ENCODE assay signal across 14 mouse cellular contexts in the genomic region with DNA sequence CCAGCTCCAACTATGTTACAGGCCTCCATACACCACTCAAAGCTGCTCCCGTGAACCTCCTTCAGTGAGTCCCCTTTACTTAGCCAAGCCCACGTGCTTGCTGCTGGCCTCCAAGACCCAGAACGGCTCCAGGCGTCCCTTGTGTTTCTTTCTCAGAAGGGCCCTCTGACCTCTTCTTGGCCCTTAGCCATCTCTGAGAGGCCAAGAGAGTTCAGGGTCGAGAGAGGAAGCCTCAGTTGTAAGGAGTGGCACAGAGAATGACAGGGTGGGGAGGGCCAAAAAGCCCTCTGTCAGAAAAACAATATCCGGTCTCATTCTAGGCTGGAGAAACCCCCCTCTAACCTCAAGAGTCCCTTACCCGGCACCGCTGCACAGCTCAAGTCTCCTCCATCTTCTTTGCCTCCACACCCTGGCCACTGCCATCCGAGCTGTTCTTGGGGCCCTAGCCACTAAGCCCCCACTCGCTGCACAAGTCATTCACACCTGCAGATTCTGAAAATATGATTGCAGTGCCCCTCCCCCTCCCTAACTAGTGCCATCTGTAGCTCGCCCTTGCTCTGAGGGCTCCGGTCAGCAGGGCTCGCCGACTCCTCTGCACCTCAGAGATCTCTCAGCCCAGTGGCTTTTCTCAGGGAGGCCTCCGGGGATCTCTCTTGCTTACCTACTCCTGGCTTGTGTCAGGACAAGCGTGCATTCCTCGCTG.
DNase-seq lines count a peak whose midpoint lies in the region; ATAC-seq lines count a peak whose summit lies in the region.
"Had no signal": no experiment of that assay in that cellular context is flagged by ENCODE, and none has a peak within 500 bp of the region (broad histone marks: within the 10 kb centered on the region; RNA-seq: fewer than 3 reads in every experiment).

No protein-coding gene starts in this region.

- no peak overlapping the region for H3K4me3 ChIP-seq in hindbrain, embryonic 10.5 days
- no peak overlapping the region for H3K4me3 ChIP-seq in hindbrain, embryonic 14.5 days (replicated peaks; ENCODE audit: low read length)
- H3K4me3 ChIP-seq in embryonic facial prominence, embryonic 10.5 days, result no peak overlapping the region
- peak overlapping the region; percentile 15; the same call in 1 of the 2 replicates for H3K4me3 ChIP-seq in limb, embryonic 10.5 days
- H3K4me3 ChIP-seq: gastrocnemius, adult 2 months; left cerebral cortex, adult 2 months; limb, embryonic 15.5 days had no signal

- peak overlapping the region; percentile 41 for H3K27ac ChIP-seq in hindbrain, embryonic 10.5 days
- H3K27ac ChIP-seq in hindbrain, embryonic 14.5 days, result no peak overlapping the region
- no peak overlapping the region; the same call in none of the 2 replicates for H3K27ac ChIP-seq in embryonic facial prominence, embryonic 10.5 days (replicated peaks)
- H3K27ac ChIP-seq in limb, embryonic 10.5 days, result peak overlapping the region; percentile 56; the same call in 1 of the 2 replicates
- H3K27ac ChIP-seq: gastrocnemius, adult 2 months; left cerebral cortex, adult 2 months; limb, embryonic 15.5 days had no signal

- 48% methylated on average over 17 of the region's 17 CpGs for WGBS in hindbrain, embryonic 10.5 days
- WGBS in hindbrain, embryonic 14.5 days, result 46% methylated on average over 17 of the region's 17 CpGs
- WGBS in embryonic facial prominence, embryonic 10.5 days, result 33% methylated on average over 17 of the region's 17 CpGs
- 35% methylated on average over 17 of the region's 17 CpGs for WGBS in limb, embryonic 10.5 days

- no peak for DNase-seq in hindbrain, embryonic 10.5 days (ENCODE audit: low spot score)
- no peak for DNase-seq in hindbrain, embryonic 14.5 days (ENCODE audit: low spot score)
- peak; percentile 5 for DNase-seq in A20 (ENCODE audit: low read depth, low spot score)
- DNase-seq in embryonic facial prominence, embryonic 10.5 days (ENCODE audit: low spot score), result peak; percentile 52
- peak; percentile 60 for DNase-seq in limb, embryonic 10.5 days (ENCODE audit: low spot score)
- DNase-seq in frontal cortex, postnatal 36 days (ENCODE audit: low spot score in 2 of 2), result no peak
- no peak for DNase-seq in urinary bladder, adult 2 months (ENCODE audit: low spot score)
- DNase-seq: cerebellum, adult 2 months; gastrocnemius, adult 2 months; midbrain, embryonic 14.5 days; thymus, postnatal 14 days had no signal

- peaks cover 5% of the 10 kb centered on the region for H3K27me3 ChIP-seq in hindbrain, embryonic 10.5 days (ENCODE audit: insufficient read depth, poor library complexity, severe bottlenecking)
- H3K27me3 ChIP-seq in hindbrain, embryonic 14.5 days (ENCODE audit: control insufficient read depth, insufficient read depth, low read length), result no peaks in the 10 kb centered on the region
- peaks cover 29% of the 10 kb centered on the region for H3K27me3 ChIP-seq in embryonic facial prominence, embryonic 10.5 days (replicated peaks; ENCODE audit: low read depth, poor library complexity, severe bottlenecking)
- H3K27me3 ChIP-seq in limb, embryonic 10.5 days (ENCODE audit: low read depth, poor library complexity, severe bottlenecking), result peaks cover 97% of the 10 kb centered on the region

- no peak overlapping the region for H3K4me2 ChIP-seq in hindbrain, embryonic 14.5 days (replicated peaks)
- H3K4me2 ChIP-seq: limb, embryonic 15.5 days had no signal

- H3K9ac ChIP-seq in hindbrain, embryonic 14.5 days, result no peak overlapping the region
- H3K9ac ChIP-seq: limb, embryonic 15.5 days had no signal

- H3K36me3 ChIP-seq in hindbrain, embryonic 10.5 days, result no peaks in the 10 kb centered on the region
- H3K36me3 ChIP-seq in hindbrain, embryonic 14.5 days (replicated peaks; ENCODE audit: control insufficient read depth, insufficient read depth), result no peaks in the 10 kb centered on the region
- H3K36me3 ChIP-seq in embryonic facial prominence, embryonic 10.5 days (replicated peaks), result no peaks in the 10 kb centered on the region
- no peaks in the 10 kb centered on the region for H3K36me3 ChIP-seq in limb, embryonic 10.5 days
- H3K36me3 ChIP-seq: G1E; limb, embryonic 15.5 days had no signal

- no peaks in the 10 kb centered on the region for H3K9me3 ChIP-seq in hindbrain, embryonic 10.5 days
- no peaks in the 10 kb centered on the region for H3K9me3 ChIP-seq in hindbrain, embryonic 14.5 days (ENCODE audit: control insufficient read depth, low read length)
- H3K9me3 ChIP-seq in embryonic facial prominence, embryonic 10.5 days, result no peaks in the 10 kb centered on the region
- H3K9me3 ChIP-seq in limb, embryonic 10.5 days (replicated peaks), result no peaks in the 10 kb centered on the region
- H3K9me3 ChIP-seq: limb, embryonic 15.5 days had no signal

- peaks cover 73% of the 10 kb centered on the region for H3K4me1 ChIP-seq in hindbrain, embryonic 10.5 days (replicated peaks)
- peaks cover 42% of the 10 kb centered on the region for H3K4me1 ChIP-seq in hindbrain, embryonic 14.5 days (replicated peaks; ENCODE audit: control insufficient read depth, insufficient read depth, low read length)
- peaks cover 61% of the 10 kb centered on the region for H3K4me1 ChIP-seq in embryonic facial prominence, embryonic 10.5 days
- H3K4me1 ChIP-seq in limb, embryonic 10.5 days, result peaks cover 37% of the 10 kb centered on the region

- no peak for ATAC-seq in hindbrain, embryonic 14.5 days (ENCODE audit: low FRiP score)

Comparison
In these comparisons a context has a peak if more than half of its experiments do, and no peak if none do; other contexts are left out.
1. H3K27ac ChIP-seq: peak in hindbrain, embryonic 10.5 days (single experiment) and limb, embryonic 10.5 days (single experiment); none in hindbrain, embryonic 14.5 days (single experiment) and embryonic facial prominence, embryonic 10.5 days (single experiment).
2. DNase-seq: peak in A20 (single experiment), embryonic facial prominence, embryonic 10.5 days (single experiment) and limb, embryonic 10.5 days (single experiment); none in hindbrain, embryonic 10.5 days (single experiment), hindbrain, embryonic 14.5 days (single experiment), frontal cortex, postnatal 36 days (0 of 2) and urinary bladder, adult 2 months (single experiment).